Mouse (Mus musculus) C2C12 (cell line): ENCODE results near the gene Serpini1. TPM values are rescaled to one million over a fixed set of nuclear protein-coding genes. Genes with fewer than 3 reads are reported as not detected.

Experiments
- H3K27me3 ChIP-seq: one replicate; pipeline ENCODE4 v1.6.1; 2011; ENCODE audit not compliant: control insufficient read depth, insufficient read depth, insufficient read length
- H3K36me3 ChIP-seq: one replicate; pipeline ENCODE4 v1.6.1; 2011; ENCODE audit not compliant: control insufficient read depth, insufficient read depth
- H3K4me3 ChIP-seq: one replicate; pipeline ENCODE4 v1.5.1; 2011; ENCODE audit warnings: mild to moderate bottlenecking, control low read depth; ENCODE audit not compliant: poor library complexity, insufficient read depth, severe bottlenecking
- H3K79me2 ChIP-seq: one replicate; pipeline ENCODE4 v1.6.1; 2011; ENCODE audit not compliant: control insufficient read depth, insufficient read depth
- H3K79me3 ChIP-seq: one replicate; pipeline ENCODE4 v1.6.1; 2011; ENCODE audit warnings: low read depth, control low read depth
- H3ac ChIP-seq: one replicate; pipeline ENCODE3; 2011; ENCODE audit warnings: low read depth; ENCODE audit not compliant: control insufficient read depth, insufficient read length
- CEBPB ChIP-seq: IDR thresholded peaks from one replicate; pipeline ENCODE4 v1.6.1; 2011; ENCODE audit warnings: low read depth, mild to moderate bottlenecking, control low read depth, moderate library complexity
- CTCF ChIP-seq: IDR thresholded peaks from one replicate; pipeline ENCODE4 v1.5.1; 2011; ENCODE audit not compliant: control insufficient read depth, insufficient read depth, insufficient read length
- FOSL1 ChIP-seq: IDR thresholded peaks from one replicate; pipeline ENCODE4 v1.8.0; 2011; ENCODE audit warnings: mild to moderate bottlenecking, low read length; ENCODE audit not compliant: poor library complexity, insufficient read depth, severe bottlenecking
- MAX ChIP-seq: IDR thresholded peaks from one replicate; pipeline ENCODE4 v1.6.1; 2011; ENCODE audit warnings: mild to moderate bottlenecking, control low read depth
- MYOD1 ChIP-seq: IDR thresholded peaks from one replicate; pipeline ENCODE4 v1.6.1; 2011; ENCODE audit warnings: low read depth; ENCODE audit not compliant: control insufficient read depth, insufficient read length
- MYOG ChIP-seq: IDR thresholded peaks from one replicate; pipeline ENCODE4 v1.6.1; 2011; ENCODE audit not compliant: control insufficient read depth, insufficient read length; ENCODE audit errors: extremely low read depth
- USF1 ChIP-seq: IDR thresholded peaks from one replicate; pipeline ENCODE4 v1.6.1; 2011; ENCODE audit warnings: low read depth, mild to moderate bottlenecking, control low read depth, moderate library complexity
- polyA plus RNA-seq: library from polyadenylated mRNA; unstranded; fragments of >200 nt; fragmentation: generic; extraction: Trizol; gene quantifications from one replicate; pipeline ENCODE4 v1.2.1, GENCODE M21; 2012; ENCODE audit warnings: missing spikeins

Serpini1 gene
- polyA plus RNA-seq, 1 experiment, result 0.11 TPM

DNA sequence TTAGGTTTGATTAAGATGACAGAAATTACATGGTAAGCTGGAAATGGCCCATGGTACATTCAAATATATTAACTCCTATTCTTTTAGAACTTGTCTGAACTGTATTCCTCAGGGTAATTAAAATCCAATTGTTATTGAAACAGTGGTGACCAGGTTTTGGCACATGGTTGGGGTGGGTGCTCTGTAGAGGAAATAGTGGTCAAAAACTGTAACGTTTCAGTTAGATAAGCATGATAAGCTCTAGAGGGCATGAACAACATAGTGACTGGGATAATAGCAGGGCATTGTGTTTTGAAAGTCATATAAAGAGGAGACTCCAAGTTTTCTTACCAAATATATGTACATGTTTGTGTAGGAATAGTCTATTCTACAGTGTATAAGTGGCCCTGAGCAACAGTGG lies 134.7 kb downstream of the Serpini1 start:
- no peaks in the 10 kb centered on the region for H3K27me3 ChIP-seq

More for the DNA sequence above, 134.7 kb downstream of the Serpini1 start:
- Histone ChIP-seq H3K79me3 (no peaks in the 10 kb centered on the region), H3ac (no peak overlapping the region), H3K4me3 (no peak overlapping the region), H3K79me2 (no peaks in the 10 kb centered on the region), H3K36me3 (no peaks in the 10 kb centered on the region)
- TF ChIP-seq CTCF (no peak), USF1 (no peak), MAX (no peak), CEBPB (no peak), MYOG (no peak), MYOD1 (no peak), FOSL1 (no peak)

Other genes starting within 250 kb of the Serpini1 start
- gene Wdr49, start 75.4 kb upstream of the Serpini1 start, polyA plus RNA-seq, result not detected
- gene Pdcd10, start 691 bp upstream of the Serpini1 start, polyA plus RNA-seq, result 17.7 TPM
- gene Gm29133, start 190.7 kb downstream of the Serpini1 start, polyA plus RNA-seq, result not detected